Mouse (Mus musculus): ENCODE measurements around the gene Snx30. TPM values are rescaled to one million over a fixed set of nuclear protein-coding genes. Genes with fewer than 3 reads are reported as not detected.
"Not testable (repeated sequence)": the region's sequence is repeated elsewhere in the genome, so short reads cannot be mapped to it uniquely, and the experiment has no call there.

The Snx30 gene
- polyA plus RNA-seq, 1 experiment from 2014 or later: 7.0 TPM

DNA sequence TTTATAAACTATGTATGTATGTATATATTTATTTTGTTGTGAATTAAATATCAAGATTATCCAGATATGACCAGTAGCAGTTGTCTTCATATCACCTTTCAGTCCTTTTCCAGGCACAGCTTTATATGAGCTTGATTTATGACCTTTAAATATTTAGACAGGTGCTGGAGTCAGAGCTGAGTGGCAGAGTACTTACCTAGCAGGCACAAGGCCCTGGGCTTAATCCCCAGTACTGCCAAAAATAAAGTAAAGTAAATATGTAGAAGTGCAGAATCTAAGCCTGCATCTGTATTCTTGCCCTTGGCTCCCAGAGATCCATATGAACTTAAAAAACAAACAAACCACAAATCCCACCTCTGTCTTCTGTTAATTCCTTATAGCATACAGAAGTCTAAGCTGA lies 16.6 kb upstream of the Snx30 start:
- Histone ChIP-seq H3K9ac (ENCODE audit: low read depth, low read length) (no peak overlapping the region), H3K27me3 (ENCODE audit: insufficient read depth, low read length) (no peaks in the 10 kb centered on the region), H3K9me3 (replicated peaks; ENCODE audit: low read length) (no peaks in the 10 kb centered on the region), H3K4me2 (ENCODE audit: low read length) (no peak overlapping the region), H3K36me3 (ENCODE audit: insufficient read depth, low read length) (no peaks in the 10 kb centered on the region), H3K4me3 (replicated peaks; ENCODE audit: low read depth, low read length) (no peak overlapping the region), H3K4me1 (replicated peaks; ENCODE audit: insufficient read depth, low read length) (no peaks in the 10 kb centered on the region), H3K27ac (no peak overlapping the region)
- TF ChIP-seq CTCF (IDR thresholded peaks at IDR 0.05; ENCODE audit: low read depth): no peak
- DNase-seq (ENCODE audit: low spot score) (no peak), ATAC-seq (replicated peaks; ENCODE audit: low FRiP score, low read depth) (no peak)

GRCm38 (mm10) chr4:59793626-59794025 lies 12.0 kb upstream of the Snx30 start:
- not testable (repeated sequence) for H3K36me3 ChIP-seq (ENCODE audit: insufficient read depth, low read length); H3K4me3 ChIP-seq (replicated peaks; ENCODE audit: low read depth, low read length); H3K9ac ChIP-seq (ENCODE audit: low read depth, low read length); H3K27ac ChIP-seq; H3K27me3 ChIP-seq (ENCODE audit: insufficient read depth, low read length); H3K9me3 ChIP-seq (replicated peaks; ENCODE audit: low read length); H3K4me2 ChIP-seq (ENCODE audit: low read length); H3K4me1 ChIP-seq (replicated peaks; ENCODE audit: insufficient read depth, low read length); DNase-seq (ENCODE audit: low spot score); ATAC-seq (replicated peaks; ENCODE audit: low FRiP score, low read depth)
- WGBS: 80% methylated on average over 2 of the region's 2 CpGs
- TF ChIP-seq CTCF (IDR thresholded peaks at IDR 0.05; ENCODE audit: low read depth): peak; percentile 20; the same call in 1 of the 2 replicates

DNA sequence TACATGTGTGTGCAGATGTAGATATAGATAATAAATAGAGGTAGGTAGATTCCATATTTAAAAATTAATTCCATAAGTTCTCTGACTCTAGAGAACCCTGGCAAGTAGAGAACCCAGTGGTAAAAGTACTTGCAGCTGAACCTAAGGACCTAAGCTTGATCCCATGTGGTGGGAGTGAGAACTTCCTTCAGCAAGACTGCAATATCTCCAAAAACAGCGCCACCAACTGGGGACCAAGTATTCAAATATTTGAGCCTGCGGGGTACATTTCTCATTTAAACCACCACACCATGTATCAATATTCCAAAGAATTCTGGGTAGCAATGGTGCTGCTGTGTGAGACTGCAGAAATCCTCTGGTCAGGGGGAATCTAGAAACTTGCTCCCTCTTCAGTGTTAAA lies 11.5 kb upstream of the Snx30 start:
- WGBS: 66% methylated on average over 2 of the region's 2 CpGs
- Histone ChIP-seq H3K27me3 (ENCODE audit: insufficient read depth, low read length) (no peaks in the 10 kb centered on the region), H3K4me3 (replicated peaks; ENCODE audit: low read depth, low read length) (no peak overlapping the region), H3K9me3 (replicated peaks; ENCODE audit: low read length) (no peaks in the 10 kb centered on the region), H3K27ac (no peak overlapping the region), H3K4me1 (replicated peaks; ENCODE audit: insufficient read depth, low read length) (no peaks in the 10 kb centered on the region), H3K9ac (ENCODE audit: low read depth, low read length) (no peak overlapping the region), H3K4me2 (ENCODE audit: low read length) (no peak overlapping the region), H3K36me3 (ENCODE audit: insufficient read depth, low read length) (no peaks in the 10 kb centered on the region)
- DNase-seq (ENCODE audit: low spot score) (no peak), ATAC-seq (replicated peaks; ENCODE audit: low FRiP score, low read depth) (no peak)
- TF ChIP-seq CTCF (IDR thresholded peaks at IDR 0.05; ENCODE audit: low read depth): no peak

DNA sequence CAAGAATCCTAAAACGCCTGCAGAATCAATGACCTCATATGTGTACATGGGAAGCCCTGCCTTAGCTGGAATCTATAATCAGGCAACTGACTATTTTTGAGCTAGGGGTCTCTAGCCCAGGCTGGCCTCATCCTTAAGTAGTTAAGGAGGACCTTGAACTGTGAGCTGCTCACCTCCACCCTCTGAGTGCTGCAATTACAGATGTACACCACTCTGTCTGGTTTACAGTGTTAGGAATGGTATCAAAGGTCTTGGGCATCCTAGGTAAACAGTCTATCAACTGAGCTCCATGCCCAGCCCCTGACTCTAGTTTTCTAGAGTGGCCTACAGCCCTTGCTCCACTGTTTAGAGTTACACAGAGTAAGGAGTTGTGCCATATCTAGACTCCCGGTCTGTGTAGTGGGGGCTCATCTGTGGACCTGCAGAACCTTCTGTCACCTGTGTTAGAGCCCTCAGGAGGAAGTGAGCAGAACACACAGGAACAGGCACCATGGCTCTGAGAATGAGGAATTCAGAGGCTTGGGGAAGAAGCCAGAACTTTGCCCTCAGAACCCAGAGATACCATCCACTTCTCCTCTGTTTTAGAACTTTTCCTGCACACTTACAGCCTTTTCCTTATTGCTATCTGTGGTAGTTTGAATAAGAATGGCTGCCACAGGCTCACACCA lies 9.7 kb upstream of the Snx30 start:
- no peak overlapping the region for H3K4me3 ChIP-seq (replicated peaks; ENCODE audit: low read depth, low read length)
- TF ChIP-seq CTCF (IDR thresholded peaks at IDR 0.05; ENCODE audit: low read depth): no peak
- 81% methylated on average over 2 of the region's 2 CpGs for WGBS
- no peaks in the 10 kb centered on the region for H3K9me3 ChIP-seq (replicated peaks; ENCODE audit: low read length)
- no peak for DNase-seq (ENCODE audit: low spot score)
- H3K9ac ChIP-seq (ENCODE audit: low read depth, low read length): no peak overlapping the region
- no peak overlapping the region for H3K27ac ChIP-seq
- no peaks in the 10 kb centered on the region for H3K4me1 ChIP-seq (replicated peaks; ENCODE audit: insufficient read depth, low read length)
- no peak overlapping the region for H3K4me2 ChIP-seq (ENCODE audit: low read length)
- H3K27me3 ChIP-seq (ENCODE audit: insufficient read depth, low read length): no peaks in the 10 kb centered on the region
- H3K36me3 ChIP-seq (ENCODE audit: insufficient read depth, low read length): no peaks in the 10 kb centered on the region
- ATAC-seq (replicated peaks; ENCODE audit: low FRiP score, low read depth): no peak

- no peaks in the 10 kb centered on the region for H3K36me3 ChIP-seq (ENCODE audit: insufficient read depth, low read length)
- WGBS: 84% methylated on average over 5 of the region's 5 CpGs
Measured at GRCm38 (mm10) chr4:59800181-59800580, 5.5 kb upstream of the Snx30 start.

DNA sequence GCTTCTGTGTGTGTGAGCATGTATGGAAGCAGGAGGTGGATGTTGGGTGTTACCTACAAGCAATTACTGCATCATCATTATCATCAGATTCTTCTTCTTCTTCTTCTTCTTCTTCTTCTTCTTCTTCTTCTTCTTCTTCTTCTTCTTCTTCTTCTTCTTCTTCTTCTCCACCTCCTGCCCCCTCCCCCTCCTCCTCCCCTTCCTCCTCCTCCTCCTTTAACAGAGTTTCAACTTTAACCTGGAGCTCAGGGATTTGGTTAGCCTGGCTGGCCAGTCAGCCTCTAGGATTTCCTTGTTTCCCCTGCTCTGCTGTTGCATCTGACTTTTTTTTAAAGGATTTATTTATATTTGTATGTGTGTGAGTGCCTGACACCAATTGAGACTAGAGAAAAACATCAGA lies 4.2 kb upstream of the Snx30 start, which contains the start of gene Inip:
Gene Inip (minus strand): TSS at position 101 of the 400 bp plus-strand sequence.
- H3K9me3 ChIP-seq (replicated peaks; ENCODE audit: low read length): no peaks in the 10 kb centered on the region
- H3K36me3 ChIP-seq (ENCODE audit: insufficient read depth, low read length): no peaks in the 10 kb centered on the region
- peaks cover 2% of the 10 kb centered on the region; the same call in 1 of the 2 replicates for H3K4me1 ChIP-seq (replicated peaks; ENCODE audit: insufficient read depth, low read length)
- ATAC-seq (replicated peaks; ENCODE audit: low FRiP score, low read depth): no peak
- H3K27me3 ChIP-seq (ENCODE audit: insufficient read depth, low read length): no peaks in the 10 kb centered on the region
- no peak for TF ChIP-seq CTCF (IDR thresholded peaks at IDR 0.05; ENCODE audit: low read depth)
- no peak within 1 kb of the TSS for H3K9ac ChIP-seq (ENCODE audit: low read depth, low read length)
- no peak within 1 kb of the TSS for H3K4me3 ChIP-seq (replicated peaks; ENCODE audit: low read depth, low read length)
- H3K4me2 ChIP-seq (ENCODE audit: low read length): no peak within 1 kb of the TSS
- no peak for DNase-seq (ENCODE audit: low spot score)
- no peak within 1 kb of the TSS for H3K27ac ChIP-seq

More at GRCm38 (mm10) chr4:59800181-59800580, 5.5 kb upstream of the Snx30 start:
- Histone ChIP-seq H3K9me3 (replicated peaks; ENCODE audit: low read length) (no peaks in the 10 kb centered on the region), H3K4me1 (replicated peaks; ENCODE audit: insufficient read depth, low read length) (no peaks in the 10 kb centered on the region; the same call in 1 of the 2 replicates), H3K27me3 (ENCODE audit: insufficient read depth, low read length) (no peaks in the 10 kb centered on the region), H3K27ac (no peak overlapping the region), H3K4me2 (ENCODE audit: low read length) (no peak overlapping the region), H3K9ac (ENCODE audit: low read depth, low read length) (no peak overlapping the region), H3K4me3 (replicated peaks; ENCODE audit: low read depth, low read length) (no peak overlapping the region)
- TF ChIP-seq CTCF (IDR thresholded peaks at IDR 0.05; ENCODE audit: low read depth): no peak
- ATAC-seq (replicated peaks; ENCODE audit: low FRiP score, low read depth) (no peak), DNase-seq (ENCODE audit: low spot score) (no peak)

DNA sequence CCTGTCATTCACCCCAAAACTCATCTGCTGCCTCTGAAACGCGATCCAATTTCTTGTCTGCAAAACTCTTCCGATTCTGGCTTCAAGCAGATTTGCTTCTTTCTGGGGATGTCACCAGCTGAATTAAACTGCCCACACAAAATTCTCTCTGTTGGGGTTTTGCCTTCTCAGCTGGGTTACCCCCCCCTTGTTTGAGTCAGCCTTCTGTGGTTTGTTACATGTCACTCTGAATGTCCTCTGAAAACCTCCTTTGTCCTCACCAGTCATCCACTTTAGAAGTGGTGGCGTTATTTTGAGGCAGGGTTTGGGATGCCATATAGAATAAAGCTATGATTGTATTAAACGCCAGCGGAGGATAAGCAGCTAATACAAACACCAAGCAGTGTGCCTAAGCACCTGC lies 3.5 kb upstream of the Snx30 start:
- H3K4me1 ChIP-seq (replicated peaks; ENCODE audit: insufficient read depth, low read length): peaks cover 2% of the 10 kb centered on the region; the same call in 1 of the 2 replicates
- TF ChIP-seq CTCF (IDR thresholded peaks at IDR 0.05; ENCODE audit: low read depth): no peak
- no peak overlapping the region for H3K27ac ChIP-seq
- ATAC-seq (replicated peaks; ENCODE audit: low FRiP score, low read depth) (no peak), DNase-seq (ENCODE audit: low spot score) (no peak)
- no peak overlapping the region for H3K4me3 ChIP-seq (replicated peaks; ENCODE audit: low read depth, low read length)
- H3K36me3 ChIP-seq (ENCODE audit: insufficient read depth, low read length): no peaks in the 10 kb centered on the region
- H3K9me3 ChIP-seq (replicated peaks; ENCODE audit: low read length): no peaks in the 10 kb centered on the region
- WGBS: 84% methylated on average over 6 of the region's 6 CpGs
- H3K9ac ChIP-seq (ENCODE audit: low read depth, low read length): no peak overlapping the region
- no peak overlapping the region for H3K4me2 ChIP-seq (ENCODE audit: low read length)
- no peaks in the 10 kb centered on the region for H3K27me3 ChIP-seq (ENCODE audit: insufficient read depth, low read length)
